Mouse (Mus musculus) erythroblast, embryonic 14.5 days (primary cell): ENCODE results near the gene Mamstr. TPM values are rescaled to one million over a fixed set of nuclear protein-coding genes. Genes with fewer than 3 reads are reported as not detected.

Experiments
- H3K27me3 ChIP-seq: 2 replicates; pipeline ENCODE4 v1.6.1; 2012; ENCODE audit warnings: inconsistent platforms; ENCODE audit not compliant: control insufficient read depth
- H3K36me3 ChIP-seq: 2 replicates; pipeline ENCODE4 v1.6.1; 2012; ENCODE audit warnings: mild to moderate bottlenecking, inconsistent platforms; ENCODE audit not compliant: control insufficient read depth
- H3K4me1 ChIP-seq: 2 replicates; pipeline ENCODE4 v1.6.1; 2012; ENCODE audit warnings: inconsistent platforms; ENCODE audit not compliant: control insufficient read depth
- H3K4me3 ChIP-seq: replicated peaks from 2 replicates; pipeline ENCODE3; 2012; ENCODE audit warnings: moderate library complexity, mild to moderate bottlenecking, inconsistent platforms
- H3K9me3 ChIP-seq: 2 replicates; pipeline ENCODE4 v1.6.1; 2012; ENCODE audit warnings: low read length, inconsistent platforms, mixed read lengths; ENCODE audit not compliant: control insufficient read depth
- GATA1 ChIP-seq: IDR thresholded peaks from 2 replicates; pipeline ENCODE4 v1.6.1; 2012; ENCODE audit warnings: low read length, inconsistent platforms, mixed read lengths
- TAL1 ChIP-seq: IDR thresholded peaks from 3 replicates; pipeline ENCODE4 v1.6.1; 2012; ENCODE audit warnings: low read length, inconsistent platforms, mixed read lengths
- polyA plus RNA-seq: library from polyadenylated mRNA; stranded (reverse); fragments of >175 nt; gene quantifications from 2 replicates; pipeline ENCODE4 v1.2.3, GENCODE M21; 2012

Gene Mamstr
- polyA plus RNA-seq, 1 experiment: not detected

DNA sequence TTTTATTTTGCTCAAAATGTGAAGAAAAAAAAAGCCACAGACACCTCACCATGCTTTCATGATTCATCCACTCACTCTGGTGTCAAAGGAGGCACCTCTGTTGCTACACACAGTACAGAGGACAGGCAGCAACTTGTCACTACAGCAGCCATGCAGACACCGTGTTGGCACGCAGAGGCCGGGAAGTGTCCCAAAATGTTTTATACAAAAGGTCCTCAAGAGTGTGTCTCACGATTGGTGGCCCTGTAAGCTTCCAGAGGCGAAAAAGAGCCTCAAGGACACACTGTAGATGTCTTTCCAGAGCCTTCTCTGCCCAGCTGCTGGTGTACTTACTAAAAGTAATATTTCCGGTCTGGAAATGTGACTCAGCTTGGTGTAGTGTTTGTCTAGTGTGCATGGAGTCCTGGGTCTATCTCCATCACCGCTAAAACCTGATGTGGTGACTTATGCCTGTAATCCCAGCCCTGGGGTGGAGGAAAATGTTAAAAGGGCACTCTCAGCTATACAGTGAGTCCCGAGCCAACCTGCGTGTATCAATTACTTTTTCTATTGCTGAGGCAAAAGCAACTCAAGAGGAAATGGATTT is 34.0 kb upstream of the Mamstr start:
- no peak for TF ChIP-seq TAL1
- TF ChIP-seq GATA1: no peak
- Histone ChIP-seq H3K4me3 (no peak overlapping the region), H3K27me3 (no peaks in the 10 kb centered on the region), H3K9me3 (no peaks in the 10 kb centered on the region), H3K36me3 (no peaks in the 10 kb centered on the region), H3K4me1 (no peaks in the 10 kb centered on the region)

DNA sequence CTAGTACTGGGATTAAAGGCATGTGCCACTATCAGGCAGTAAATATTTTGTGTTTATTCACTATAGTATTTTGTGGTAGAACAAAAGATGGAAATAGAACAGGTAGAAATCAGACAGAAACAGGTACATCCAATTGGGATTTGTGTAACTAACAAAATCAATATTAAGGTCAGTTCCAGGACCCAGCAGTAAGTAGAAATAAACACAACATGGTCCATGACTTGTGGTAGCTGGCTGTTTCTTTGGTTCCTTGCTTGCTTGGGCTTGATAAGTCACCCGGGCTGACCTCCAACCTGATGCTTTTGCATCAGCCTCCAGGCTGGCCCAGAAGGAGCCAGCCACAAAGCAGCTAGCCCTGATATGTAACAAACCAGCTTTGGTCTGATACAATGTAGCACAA is 30.3 kb upstream of the Mamstr start:
- H3K36me3 ChIP-seq: no peaks in the 10 kb centered on the region
- H3K4me3 ChIP-seq: no peak overlapping the region
- no peaks in the 10 kb centered on the region for H3K9me3 ChIP-seq
- TF ChIP-seq GATA1 (no peak), TAL1 (no peak)
- no peaks in the 10 kb centered on the region for H3K27me3 ChIP-seq
- H3K4me1 ChIP-seq: no peaks in the 10 kb centered on the region

DNA sequence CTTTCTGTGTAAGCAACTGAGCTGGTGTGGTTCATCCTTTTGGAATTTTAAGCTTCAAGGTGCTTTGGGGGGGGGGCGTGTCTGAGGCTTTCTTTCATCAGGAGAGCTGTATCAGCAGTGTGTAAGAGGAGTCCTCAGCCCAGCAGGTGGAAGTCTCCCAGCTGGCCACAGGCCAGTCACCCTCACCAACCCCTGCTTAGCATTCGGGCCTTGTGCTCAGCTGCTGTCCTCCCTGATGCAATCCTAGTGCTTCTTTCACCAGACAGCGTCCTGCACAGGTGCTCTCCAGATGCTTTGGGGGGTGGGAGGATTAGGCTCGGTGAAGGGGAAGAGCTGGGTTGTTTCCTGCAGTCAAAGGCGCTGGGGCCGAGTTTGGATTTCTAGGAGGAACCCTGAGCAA is 23.5 kb upstream of the Mamstr start:
- Histone ChIP-seq H3K4me3 (no peak overlapping the region), H3K4me1 (no peaks in the 10 kb centered on the region), H3K27me3 (peaks cover 36% of the 10 kb centered on the region), H3K36me3 (no peaks in the 10 kb centered on the region), H3K9me3 (no peaks in the 10 kb centered on the region)
- TF ChIP-seq GATA1: no peak
- TF ChIP-seq TAL1: no peak

GRCm38 (mm10) chr7:45617042-45617695 is 22.6 kb upstream of the Mamstr start, which contains the start of gene Fut1:
TSS of gene Fut1 (plus strand) at chr7:45617289.
- H3K27me3 ChIP-seq: peaks cover 36% of the 10 kb centered on the region

DNA sequence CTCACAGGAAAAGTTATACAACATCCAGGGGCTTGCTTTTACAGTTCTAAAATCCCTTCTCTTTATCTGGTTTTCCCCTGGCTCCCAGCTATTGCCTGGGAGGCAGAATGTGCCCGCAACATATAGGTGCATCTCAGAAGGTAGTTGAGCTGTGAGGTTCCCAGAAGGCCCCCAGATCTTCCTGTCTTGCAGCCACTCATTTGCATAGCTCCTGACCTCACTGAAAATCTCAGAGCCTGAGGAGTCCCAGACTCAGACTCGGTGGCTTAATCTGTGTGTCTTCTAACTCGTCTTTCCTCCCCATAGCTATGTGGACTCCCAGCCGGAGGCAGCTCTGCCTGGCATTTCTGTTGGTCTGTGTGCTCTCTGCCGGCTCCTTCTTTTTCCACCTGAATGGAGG is 21.5 kb upstream of the Mamstr start:
- Histone ChIP-seq H3K27me3 (peaks cover 36% of the 10 kb centered on the region), H3K4me3 (no peak overlapping the region), H3K4me1 (peaks cover 2% of the 10 kb centered on the region; the same call in 1 of the 2 replicates), H3K36me3 (no peaks in the 10 kb centered on the region), H3K9me3 (no peaks in the 10 kb centered on the region)
- TF ChIP-seq TAL1: no peak
- TF ChIP-seq GATA1: no peak

More at GRCm38 (mm10) chr7:45617042-45617695, 22.6 kb upstream of the Mamstr start, which contains the start of gene Fut1:
- H3K36me3 ChIP-seq: no peaks in the 10 kb centered on the region
- H3K4me3 ChIP-seq: no peak within 1 kb of the TSS
- H3K9me3 ChIP-seq: no peaks in the 10 kb centered on the region
- H3K4me1 ChIP-seq: peaks cover 2% of the 10 kb centered on the region; the same call in 1 of the 2 replicates
- no peak for TF ChIP-seq TAL1
- TF ChIP-seq GATA1: no peak

GRCm38 (mm10) chr7:45619592-45619991 is 20.2 kb upstream of the Mamstr start:
- Histone ChIP-seq H3K36me3 (no peaks in the 10 kb centered on the region), H3K27me3 (peaks cover 38% of the 10 kb centered on the region), H3K4me3 (no peak overlapping the region), H3K9me3 (no peaks in the 10 kb centered on the region), H3K4me1 (peaks cover 2% of the 10 kb centered on the region; the same call in 1 of the 2 replicates)
- TF ChIP-seq TAL1 (no peak), GATA1 (no peak)

GRCm38 (mm10) chr7:45621443-45621842 is 18.3 kb upstream of the Mamstr start, which contains the start of gene Izumo1:
TSS of gene Izumo1 (plus strand) at chr7:45621811.
- Histone ChIP-seq H3K4me1 (peaks cover 2% of the 10 kb centered on the region; the same call in 1 of the 2 replicates), H3K4me3 (no peak within 1 kb of the TSS), H3K27me3 (peaks cover 43% of the 10 kb centered on the region), H3K36me3 (no peaks in the 10 kb centered on the region), H3K9me3 (no peaks in the 10 kb centered on the region)
- TF ChIP-seq GATA1 (no peak), TAL1 (no peak)

DNA sequence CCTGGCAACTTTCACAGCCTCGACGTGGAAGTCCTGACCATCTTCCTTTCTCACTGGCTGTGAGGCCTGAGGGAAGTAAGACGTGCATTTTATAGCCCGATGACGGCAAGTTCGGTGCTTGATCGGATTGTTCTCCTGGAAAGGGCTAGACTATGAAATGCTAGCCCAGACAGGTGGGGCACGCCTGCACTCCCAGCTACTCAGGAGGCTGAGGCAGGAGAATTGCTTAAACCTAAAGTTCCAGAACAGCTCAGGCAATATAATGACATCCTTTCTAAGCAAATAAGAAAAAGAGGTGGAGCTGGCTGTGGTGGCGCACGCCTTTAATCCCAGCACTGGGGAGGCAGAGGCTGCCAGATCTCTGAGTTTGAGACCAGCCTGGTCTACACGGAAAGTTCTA is 16.3 kb upstream of the Mamstr start:
- Histone ChIP-seq H3K4me3 (no peak overlapping the region), H3K36me3 (no peaks in the 10 kb centered on the region), H3K9me3 (peaks cover 2% of the 10 kb centered on the region; the same call in 1 of the 2 replicates), H3K27me3 (peaks cover 45% of the 10 kb centered on the region), H3K4me1 (peaks cover 4% of the 10 kb centered on the region)
- TF ChIP-seq TAL1 (no peak), GATA1 (no peak)

DNA sequence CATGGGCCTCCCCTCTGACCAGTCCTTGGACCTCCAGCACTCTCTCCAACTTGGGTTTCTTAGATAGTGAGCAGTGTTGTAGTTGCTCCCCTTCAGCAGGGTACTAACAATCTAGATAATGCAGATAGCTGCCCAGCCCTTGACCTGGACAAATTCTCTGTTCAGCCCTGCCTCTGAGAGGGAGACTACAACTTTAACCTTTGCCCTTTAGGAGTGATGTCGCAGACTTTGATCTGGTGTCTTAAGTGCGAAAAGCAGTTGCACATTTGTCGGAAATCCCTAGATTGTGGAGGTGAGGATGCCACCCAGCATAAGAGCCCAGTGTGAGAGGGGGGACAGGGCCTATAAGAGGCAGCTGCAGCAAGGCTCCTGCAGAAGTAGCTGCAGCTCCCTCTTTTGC is 15.1 kb upstream of the Mamstr start:
- Histone ChIP-seq H3K9me3 (peaks cover 2% of the 10 kb centered on the region; the same call in 1 of the 2 replicates), H3K4me1 (peaks cover 11% of the 10 kb centered on the region), H3K4me3 (no peak overlapping the region), H3K27me3 (peaks cover 50% of the 10 kb centered on the region), H3K36me3 (no peaks in the 10 kb centered on the region)
- TF ChIP-seq GATA1: no peak
- no peak for TF ChIP-seq TAL1
